Mouse (Mus musculus) adipose tissue, adult 10 weeks (tissue): ENCODE results near the gene Dapk3. TPM values are rescaled to one million over a fixed set of nuclear protein-coding genes. Genes with fewer than 3 reads are reported as not detected.

Source experiments
- polyA plus RNA-seq: library from polyadenylated mRNA; stranded (reverse); fragments of 350-450 nt; fragmentation: Illumina TruSeq; extraction: RNeasy Lipid Tissue Mini Kit (QIAGEN cat#74804); gene quantifications from one replicate; pipeline ENCODE4 v1.2.3, GENCODE M21; 2014; ENCODE audit warnings: low read depth, low replicate concordance

The Dapk3 gene
- 50.3 TPM for polyA plus RNA-seq

GRCm38 (mm10) chr10:81182336-81183333, at the start of gene Dapk3:
Dapk3 (plus strand) TSS chr10:81183005.

DNA sequence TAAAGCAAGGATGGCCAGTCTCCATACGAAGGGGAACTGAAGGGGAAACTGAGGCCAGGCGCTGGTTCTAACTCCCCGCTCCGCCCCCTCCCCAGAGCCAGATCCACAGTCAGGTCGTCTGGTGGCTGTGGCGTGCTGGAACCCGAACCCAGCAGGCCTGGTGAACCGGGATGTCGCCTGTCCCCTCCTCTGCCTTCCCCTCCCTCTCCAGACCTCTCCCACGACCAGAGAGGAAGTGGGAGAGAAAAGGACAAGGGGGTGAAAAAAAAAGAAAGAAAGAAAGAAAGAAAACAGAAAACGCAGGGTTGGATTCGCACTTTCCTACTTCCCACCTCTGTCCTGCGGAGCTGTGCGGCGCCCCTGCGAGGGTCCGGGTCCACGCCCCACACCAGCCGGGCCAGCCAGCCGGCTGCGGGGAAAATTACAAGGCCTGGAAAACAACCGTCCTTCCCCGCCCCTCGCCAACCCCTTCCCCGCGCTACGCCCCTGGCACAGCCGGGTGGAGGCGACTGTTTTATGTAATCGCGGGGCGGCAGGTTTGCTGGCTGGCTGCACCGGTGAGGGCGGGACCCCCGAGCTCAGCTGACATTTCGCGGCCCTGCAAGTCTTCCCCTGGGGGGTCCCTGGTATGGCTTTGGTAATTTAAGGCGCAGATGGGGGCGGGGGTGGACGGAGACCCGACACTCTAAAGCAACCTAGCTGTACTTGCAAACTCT, 47.7 kb upstream of the Dapk3 start, which contains the start of gene Zbtb7a:
Gene Zbtb7a, plus strand, starts transcription at position 255 of the 716 bp plus-strand sequence.

DNA sequence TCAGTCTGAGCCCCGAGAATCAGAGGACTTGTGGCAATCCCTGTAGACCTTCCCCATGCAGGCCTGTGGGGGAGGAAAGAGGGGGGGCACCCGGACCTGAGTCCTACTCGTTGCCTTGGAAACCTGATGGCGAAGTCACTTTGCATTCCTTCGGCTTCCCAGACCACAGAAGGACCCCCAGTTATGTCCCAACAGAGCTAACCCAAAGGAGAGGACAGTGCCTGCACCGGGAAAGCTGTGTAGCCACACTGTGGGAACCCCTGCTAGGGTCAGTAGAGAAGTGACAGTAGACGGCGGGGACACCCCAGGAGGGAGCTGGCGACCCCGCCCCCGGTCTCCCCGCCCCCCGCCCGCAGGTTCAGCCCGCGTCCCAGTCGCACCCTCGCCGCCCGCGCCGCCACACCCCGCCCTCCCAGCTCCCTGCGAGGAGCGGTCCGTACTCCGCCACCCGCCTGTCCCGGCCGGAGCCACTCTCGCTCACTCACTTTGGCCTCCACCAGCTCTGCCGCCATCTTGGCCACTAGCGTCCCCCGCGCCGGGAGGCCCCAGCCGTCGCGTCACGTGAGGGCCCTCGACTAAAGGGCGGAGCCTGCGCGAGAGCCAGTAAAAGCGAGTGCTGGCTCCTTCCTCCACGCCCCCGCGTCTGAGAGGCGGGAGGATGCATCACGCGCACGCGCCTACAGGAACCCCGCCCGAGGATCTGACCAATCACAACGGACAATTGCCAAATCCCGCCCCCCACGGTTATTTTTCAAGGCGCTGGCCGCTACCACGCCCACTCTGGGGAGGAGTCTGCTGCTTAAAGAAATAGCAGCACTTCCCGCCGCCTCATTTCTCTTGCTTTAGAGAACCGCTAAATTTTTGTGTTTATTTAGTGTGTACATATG, 15.4 kb upstream of the Dapk3 start, which contains the start of gene Pias4:
Gene Pias4, minus strand, starts transcription at position 724 of the 887 bp plus-strand sequence.

GRCm38 (mm10) chr10:81176466-81177271, 6.1 kb upstream of the Dapk3 start, which contains the start of gene Eef2:
Eef2 (plus strand) TSS chr10:81176631.

DNA sequence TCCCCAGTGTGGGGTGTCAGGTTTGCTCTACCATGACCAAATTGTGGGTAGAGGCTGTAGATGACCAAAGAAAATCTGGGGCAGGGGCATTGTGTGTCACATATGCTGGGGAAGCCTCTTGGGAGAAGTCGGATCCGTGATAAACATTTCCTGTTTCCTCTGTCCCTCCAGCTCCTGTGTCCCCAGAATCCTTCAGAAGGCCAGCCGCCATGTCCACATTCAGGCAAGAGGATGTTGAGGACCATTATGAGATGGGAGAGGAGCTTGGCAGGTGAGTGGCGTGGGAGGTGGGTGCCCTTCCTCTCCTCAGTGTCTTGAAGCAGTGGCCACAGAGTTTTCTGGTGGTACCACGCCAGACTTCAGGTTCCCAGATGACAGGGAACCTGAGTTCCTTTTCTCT, 1.0 kb downstream of the Dapk3 start, which contains the start of gene 4930442H23Rik:
Gene 4930442H23Rik, minus strand, starts transcription at position 45 of the 400 bp plus-strand sequence.

GRCm38 (mm10) chr10:81201807-81202758, 19.3 kb downstream of the Dapk3 start, which contains the start of gene Nmrk2:
Nmrk2 (minus strand) TSS chr10:81202051.

DNA sequence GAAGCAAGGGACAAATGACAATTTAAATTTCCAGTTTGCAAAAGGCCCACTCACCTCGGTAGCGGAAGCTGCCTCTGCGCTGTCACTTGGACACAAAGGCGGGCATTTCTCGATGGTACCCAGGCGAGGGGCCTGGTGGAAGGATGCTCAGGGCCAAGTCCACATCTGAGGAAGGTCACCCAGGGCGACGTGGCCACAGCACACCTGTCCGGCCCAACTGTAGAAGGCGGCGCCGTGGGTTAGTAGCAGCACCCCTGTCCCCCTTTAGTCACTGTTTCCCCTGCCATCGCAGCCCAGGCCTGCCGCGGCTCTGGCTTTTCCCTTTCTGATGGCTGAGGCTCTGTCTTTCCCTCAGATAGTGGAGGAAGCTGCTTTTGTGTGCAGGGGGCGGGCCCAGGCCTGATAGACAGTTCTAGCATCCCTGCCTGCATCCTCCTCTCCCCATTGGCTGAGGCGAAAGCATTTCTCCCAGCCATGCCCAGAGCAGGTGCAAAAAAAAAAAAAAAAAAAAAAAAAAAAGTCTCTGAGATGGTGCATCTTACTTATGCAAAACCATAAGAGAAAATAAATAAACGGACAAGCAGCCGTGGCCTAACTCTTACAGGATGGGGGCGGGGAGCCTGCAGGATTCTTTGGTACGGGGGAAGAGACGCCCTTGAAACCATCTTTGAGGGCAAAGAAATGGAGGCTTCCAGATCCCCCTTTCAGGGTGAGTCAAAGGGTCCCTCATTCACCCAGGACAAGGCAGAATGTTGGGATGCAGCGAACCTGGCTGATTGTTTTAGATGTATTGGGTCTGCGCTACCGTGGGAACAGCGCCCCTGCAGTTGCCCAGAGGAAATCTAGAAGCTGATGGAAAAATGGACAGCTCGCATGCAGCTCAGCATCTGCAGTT, 47.9 kb downstream of the Dapk3 start, which contains the start of gene Atcay:
Gene Atcay, minus strand, starts transcription at position 396 of the 895 bp plus-strand sequence.

DNA sequence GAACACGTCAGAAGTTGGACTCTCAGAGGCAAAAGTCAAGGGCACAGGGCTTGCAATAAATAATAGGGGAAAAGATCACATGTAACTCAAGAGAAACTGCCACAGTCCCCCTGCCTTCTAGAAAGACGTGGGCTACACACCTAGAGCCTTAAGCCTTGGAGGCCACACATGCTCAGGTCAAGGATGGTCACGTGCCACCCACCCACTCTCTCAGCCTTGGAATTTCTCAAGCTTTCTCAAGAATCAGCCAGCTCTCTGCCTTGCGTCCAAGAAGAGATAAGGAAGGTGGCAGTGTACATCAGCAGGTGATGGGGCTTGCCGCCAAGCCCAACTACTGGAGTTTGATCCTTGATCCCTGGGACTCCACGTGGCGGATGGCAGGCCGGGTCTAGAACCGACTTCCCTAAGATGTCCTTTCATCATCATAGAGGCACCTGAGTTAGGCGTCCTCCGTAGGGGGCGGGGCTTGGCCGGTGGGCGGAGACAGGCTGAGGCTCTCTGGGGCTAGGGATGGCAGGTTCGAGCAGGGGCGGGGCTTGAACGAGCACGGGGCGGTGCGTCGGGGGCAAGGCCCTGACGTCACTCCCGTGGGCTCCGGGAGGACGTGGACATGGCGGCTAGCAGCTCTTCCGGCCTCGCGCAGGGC, 49.9 kb downstream of the Dapk3 start, which contains the start of gene Zfr2:
Gene Zfr2, plus strand, starts transcription at position 576 of the 646 bp plus-strand sequence.

Other genes with a start within 250 kb of the Dapk3 start
- gene Gng7, start 168.1 kb upstream of the Dapk3 start, polyA plus RNA-seq = 5.7 TPM
- not detected for gene Diras1, start 157.3 kb upstream of the Dapk3 start, polyA plus RNA-seq
- gene Slc39a3, start 145.6 kb upstream of the Dapk3 start, polyA plus RNA-seq = 17.6 TPM
- 94.7 TPM for gene Sgta, start 122.8 kb upstream of the Dapk3 start, polyA plus RNA-seq
- 18.0 TPM for gene Thop1, start 113.0 kb upstream of the Dapk3 start, polyA plus RNA-seq
- 0.15 TPM for gene Creb3l3, start 84.1 kb upstream of the Dapk3 start, polyA plus RNA-seq
- 98.4 TPM for gene Map2k2, start 77.1 kb upstream of the Dapk3 start, polyA plus RNA-seq
- 26.5 TPM for gene Zbtb7a, start 47.8 kb upstream of the Dapk3 start, polyA plus RNA-seq
- gene Pias4, start 15.1 kb upstream of the Dapk3 start, polyA plus RNA-seq = 23.4 TPM
- gene Eef2, start 6.4 kb upstream of the Dapk3 start, polyA plus RNA-seq = 1,511 TPM
- gene 4930442H23Rik, start 844 bp downstream of the Dapk3 start, polyA plus RNA-seq = not detected
- gene Nmrk2, start 19.0 kb downstream of the Dapk3 start, polyA plus RNA-seq = not detected
- not detected for gene Atcay, start 47.8 kb downstream of the Dapk3 start, polyA plus RNA-seq
- gene Zfr2, start 50.1 kb downstream of the Dapk3 start, polyA plus RNA-seq = 11.6 TPM
- 2.8 TPM for gene Matk, start 69.9 kb downstream of the Dapk3 start, polyA plus RNA-seq
- gene Mrpl54, start 83.9 kb downstream of the Dapk3 start, polyA plus RNA-seq = 87.0 TPM
- 47.8 TPM for gene Apba3, start 84.0 kb downstream of the Dapk3 start, polyA plus RNA-seq
- gene Tjp3, start 108.6 kb downstream of the Dapk3 start, polyA plus RNA-seq = 24.4 TPM
- 44.2 TPM for gene Pip5k1c, start 110.0 kb downstream of the Dapk3 start, polyA plus RNA-seq
- 18.5 TPM for gene Cactin, start 138.1 kb downstream of the Dapk3 start, polyA plus RNA-seq
- 2.7 TPM for gene Tbxa2r, start 145.7 kb downstream of the Dapk3 start, polyA plus RNA-seq
- 1.1 TPM for gene Gipc3, start 160.3 kb downstream of the Dapk3 start, polyA plus RNA-seq
- 63.1 TPM for gene Hmg20b, start 167.5 kb downstream of the Dapk3 start, polyA plus RNA-seq
- 22.3 TPM for gene Mfsd12, start 174.5 kb downstream of the Dapk3 start, polyA plus RNA-seq
- gene 4930404N11Rik, start 182.8 kb downstream of the Dapk3 start, polyA plus RNA-seq = 2.1 TPM
- gene Fzr1, start 195.5 kb downstream of the Dapk3 start, polyA plus RNA-seq = 22.5 TPM
- gene Dohh, start 201.4 kb downstream of the Dapk3 start, polyA plus RNA-seq = 66.8 TPM
- gene Gm48551, start 201.5 kb downstream of the Dapk3 start, polyA plus RNA-seq = 2.8 TPM
- gene Gm48552, start 206.0 kb downstream of the Dapk3 start, polyA plus RNA-seq = 1.7 TPM
- gene Smim24, start 210.0 kb downstream of the Dapk3 start, polyA plus RNA-seq = 53.6 TPM